Mouse (Mus musculus) brain, embryonic 14.5 days (tissue): Measurements from ENCODE around the gene Capn13. TPM values are rescaled to one million over a fixed set of nuclear protein-coding genes. Genes with fewer than 3 reads are reported as not detected.
A peak's percentile ranks its signal among the peaks of the same experiment; 100 is the strongest.
"Not testable (repeated sequence)": the region's sequence is repeated elsewhere in the genome, so short reads cannot be mapped to it uniquely, and the experiment has no call there.

ENCODE experiments used
- DNase-seq: peaks from one replicate; pipeline ENCODE4 v3.0.0-alpha.2; 2011; ENCODE audit warnings: low read depth
- CTCF ChIP-seq: fragments of 200-500 bp; IDR thresholded peaks from 2 replicates; pipeline ENCODE4 v1.5.1; 2012; ENCODE audit warnings: inconsistent platforms, mild to moderate bottlenecking, moderate library complexity, borderline replicate concordance; ENCODE audit not compliant: insufficient read depth, insufficient read length; ENCODE audit errors: extremely low read depth
- POLR2A ChIP-seq: fragments of 200-500 bp; IDR thresholded peaks from 2 replicates; pipeline ENCODE4 v1.6.1; 2012; ENCODE audit warnings: mild to moderate bottlenecking, inconsistent platforms, borderline replicate concordance; ENCODE audit not compliant: poor library complexity, insufficient read depth, insufficient read length, severe bottlenecking; ENCODE audit errors: extremely low read depth
- polyA plus RNA-seq: library from polyadenylated mRNA; depleted of rRNA; stranded (reverse); fragments of >200 nt; gene quantifications from 2 replicates; pipeline ENCODE4 v1.2.3, GENCODE M21; 2012

Capn13 gene
- polyA plus RNA-seq, 1 experiment, result not detected

DNA sequence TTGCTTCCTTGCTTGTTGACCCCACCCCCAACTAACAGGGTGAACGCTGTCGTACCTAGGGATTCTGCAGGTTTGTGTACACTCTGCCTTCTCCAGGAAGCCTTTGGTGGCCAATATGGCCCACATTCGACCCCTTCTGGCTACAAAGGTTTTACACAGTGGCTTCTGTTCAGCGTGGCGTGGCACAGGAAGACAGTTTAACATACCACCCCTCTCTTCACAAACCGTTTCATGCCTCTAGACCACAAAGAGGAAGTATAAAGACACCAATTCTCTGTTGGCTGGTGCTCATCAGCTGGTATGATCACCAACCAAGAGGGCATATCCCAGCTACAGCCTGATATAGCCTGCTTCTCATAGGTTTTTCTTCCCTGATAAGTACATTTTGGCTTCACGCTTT, 126.9 kb downstream of the Capn13 start:
- TF ChIP-seq CTCF, result no peak
- TF ChIP-seq POLR2A, result no peak
- no peak for DNase-seq

DNA sequence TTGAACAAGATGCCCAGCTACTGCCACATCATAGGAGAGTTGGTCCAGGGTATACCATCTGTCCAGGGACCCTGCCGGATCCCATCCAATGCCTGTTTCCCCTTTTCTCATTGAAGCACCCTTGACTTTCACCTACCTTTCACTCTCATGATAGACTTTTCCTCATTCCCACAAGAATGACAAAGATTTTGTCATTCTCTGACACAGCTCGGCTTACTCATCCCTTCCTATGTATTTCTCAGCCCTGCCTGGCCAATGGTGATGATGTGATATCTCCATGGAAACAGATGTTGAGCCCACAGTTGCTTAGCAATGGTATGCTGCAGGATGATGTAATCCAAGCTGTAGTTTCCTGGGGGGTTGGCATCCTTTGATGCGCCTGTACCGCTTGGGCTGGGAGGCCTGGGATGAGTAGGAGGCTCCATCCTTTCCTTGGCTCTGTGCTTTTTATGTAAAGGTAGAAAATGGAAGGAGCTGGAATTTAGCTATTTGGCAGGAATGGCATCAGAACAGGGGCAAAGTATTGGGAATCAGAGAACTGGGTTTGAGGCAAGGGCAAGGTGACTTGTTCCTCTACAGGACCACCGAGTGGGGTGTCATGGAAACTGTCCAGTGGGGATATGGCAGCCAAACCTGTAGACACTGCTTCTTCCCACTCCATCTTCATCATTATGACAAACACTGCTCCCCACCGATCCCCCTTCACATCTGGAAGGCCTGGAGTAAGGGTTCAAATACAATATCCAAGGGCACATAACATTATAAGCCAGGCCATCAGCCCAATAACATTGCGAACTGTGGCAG, 128.7 kb downstream of the Capn13 start:
- TF ChIP-seq CTCF, result no peak
- TF ChIP-seq POLR2A, result no peak

DNA sequence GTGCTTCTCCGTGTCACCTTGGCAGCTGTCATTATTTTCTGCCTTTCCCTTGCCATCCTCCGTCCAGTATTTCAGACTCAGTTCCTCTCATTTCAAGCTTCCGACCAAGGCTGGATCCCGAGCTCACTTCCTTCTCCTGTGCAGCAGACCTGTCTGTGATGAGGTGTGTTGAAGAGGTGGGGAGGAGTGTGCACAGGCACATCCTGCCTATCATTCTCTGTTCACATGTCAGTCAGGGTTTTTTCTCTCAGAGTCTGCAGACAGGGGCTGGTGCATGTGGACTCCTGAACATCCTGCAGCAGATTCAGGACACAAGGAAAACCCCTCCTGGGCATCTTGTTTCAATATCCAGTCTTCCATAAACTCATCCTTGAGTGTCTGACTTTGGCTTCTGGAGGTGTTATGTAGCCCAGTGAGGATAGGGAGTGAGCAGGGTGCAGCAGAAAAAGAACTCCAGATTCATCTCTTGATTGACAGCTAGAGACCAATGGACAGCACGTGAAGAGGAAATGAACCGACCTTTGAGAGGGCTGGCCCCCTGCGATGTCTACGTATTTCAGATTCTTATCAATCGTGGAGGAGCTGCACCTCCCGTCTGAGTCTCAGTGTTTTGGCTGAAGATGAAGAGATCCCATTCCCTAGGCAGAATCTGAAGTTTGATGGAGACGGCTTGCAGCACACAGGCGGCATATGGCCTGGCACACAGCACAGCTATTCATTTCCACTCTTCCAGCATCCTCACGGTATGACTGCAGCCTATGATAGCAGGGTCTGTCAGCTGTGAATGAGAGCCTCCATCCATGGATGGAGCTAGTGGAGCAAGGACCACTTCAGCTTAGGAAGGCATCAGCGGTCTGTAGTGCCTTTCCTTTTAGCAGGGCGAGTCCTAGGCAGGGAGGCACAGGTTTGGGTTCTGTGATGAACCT, 129.5 kb downstream of the Capn13 start:
- peak; percentile 64 for DNase-seq
- TF ChIP-seq POLR2A (no peak), CTCF (no peak)

More for the DNA sequence above, 128.7 kb downstream of the Capn13 start:
- DNase-seq, result peak; percentile 86

DNA sequence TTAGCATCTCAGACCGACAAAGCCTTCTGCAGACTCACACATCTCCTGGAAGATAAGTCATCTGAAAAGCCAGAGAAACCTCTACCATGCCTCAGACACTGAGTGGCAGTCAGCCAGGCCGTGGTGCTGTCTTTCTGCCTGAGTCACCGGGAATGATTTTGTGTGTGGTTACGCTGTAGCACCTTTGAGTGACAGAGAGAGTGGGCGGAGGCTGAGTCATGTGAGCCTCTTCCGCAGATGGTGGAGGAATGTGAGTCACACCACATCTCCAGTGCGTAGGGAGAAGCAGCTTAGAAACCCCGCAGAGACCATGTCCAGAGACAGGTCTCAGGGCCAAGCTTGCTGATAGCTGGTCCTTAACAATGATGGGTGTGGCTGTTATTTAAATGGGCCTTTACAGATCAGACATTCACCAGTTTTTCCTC, 137.6 kb downstream of the Capn13 start:
- TF ChIP-seq POLR2A, result no peak
- no peak for TF ChIP-seq CTCF
- DNase-seq, result no peak

DNA sequence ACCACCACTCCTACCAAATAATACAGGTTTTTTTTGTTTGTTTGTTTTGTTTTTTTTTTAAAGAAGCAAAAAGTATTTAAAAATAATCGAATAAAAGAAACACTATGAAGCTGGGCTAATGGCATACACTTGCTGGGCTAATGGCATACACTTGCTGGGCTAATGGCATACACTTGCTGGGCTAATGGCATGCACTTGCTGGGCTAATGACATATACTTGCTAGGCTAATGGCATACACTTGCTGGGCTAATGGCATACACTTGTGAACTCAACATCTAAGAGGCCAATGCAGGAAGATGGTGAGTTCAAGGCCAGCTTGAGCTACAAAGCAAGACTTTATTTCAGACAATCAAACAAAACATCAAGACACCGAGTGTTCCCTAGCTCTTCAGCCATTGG, 138.1 kb downstream of the Capn13 start:
- no peak for DNase-seq

DNA sequence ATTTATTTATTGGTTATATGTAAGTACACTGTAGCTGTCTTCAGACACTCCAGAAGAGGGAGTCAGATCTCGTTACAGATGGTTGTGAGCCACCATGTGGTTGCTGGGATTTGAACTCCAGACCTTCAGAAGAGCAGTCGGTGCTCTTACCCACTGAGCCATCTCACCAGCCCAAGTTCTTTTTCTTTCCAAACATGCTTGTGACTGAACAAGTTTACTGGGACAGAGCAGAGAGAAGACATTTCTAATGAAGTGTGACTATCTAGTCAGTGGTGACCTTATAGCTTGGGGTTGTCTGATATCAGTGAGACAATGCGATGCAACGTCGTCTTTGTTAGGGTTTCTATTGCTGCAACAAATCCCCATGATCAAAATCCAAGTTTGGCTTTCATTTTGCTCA, 141.4 kb downstream of the Capn13 start:
- DNase-seq, result not testable (repeated sequence)

More for the DNA sequence above, 138.1 kb downstream of the Capn13 start:
- no peak for TF ChIP-seq POLR2A

DNA sequence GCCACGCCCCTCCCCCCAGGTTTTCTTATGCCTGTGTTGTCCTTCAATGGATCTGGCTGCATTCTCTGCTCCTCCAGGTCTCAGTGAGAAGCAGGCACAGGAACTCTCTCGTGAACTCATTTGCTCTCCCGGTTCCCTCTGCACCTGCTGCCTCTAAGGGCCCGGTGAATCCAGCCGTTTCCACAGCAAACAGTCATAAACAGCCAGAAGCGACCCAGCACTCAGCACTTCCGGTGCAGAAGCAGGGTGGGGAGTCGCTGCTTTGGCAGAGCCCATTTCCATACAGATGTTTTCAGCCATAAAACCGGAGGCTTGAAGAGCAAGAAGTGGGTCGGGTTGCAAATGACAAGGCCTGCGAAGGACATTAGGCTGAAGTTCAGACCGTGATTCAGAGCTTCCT, 142.0 kb downstream of the Capn13 start:
- no peak for DNase-seq
- TF ChIP-seq CTCF (no peak), POLR2A (no peak)
